Mouse (Mus musculus): ENCODE measurements around the gene 2510009E07Rik.

2510009E07Rik gene

GRCm38 (mm10) chr16:21634460-21634859 is 60.0 kb downstream of the 2510009E07Rik start:
- in situ Hi-C loops (cut with MboI) = no loop called here

DNA sequence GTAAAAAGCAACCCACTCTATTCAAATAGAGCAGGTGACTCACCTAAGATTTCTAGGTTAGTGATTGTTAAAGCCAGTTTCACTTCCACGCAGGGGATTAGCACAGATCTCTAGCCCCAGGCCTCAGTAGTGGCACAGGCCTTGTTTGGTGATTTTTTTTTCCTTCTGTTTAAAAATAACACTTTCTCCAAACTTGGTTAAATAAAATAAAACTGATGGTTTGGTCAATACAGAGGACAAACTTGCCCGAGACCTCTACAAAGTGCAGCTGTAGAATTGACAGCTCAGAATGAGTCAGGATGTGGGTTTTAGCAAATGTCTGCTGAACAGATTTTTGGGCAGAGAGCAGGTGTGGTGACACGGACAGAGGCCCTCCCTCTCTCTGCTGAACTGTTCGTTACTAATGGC is 62.6 kb downstream of the 2510009E07Rik start:
- in situ Hi-C loops (cut with MboI) = no loop called here

- in situ Hi-C loops (cut with MboI) = no loop called here
Observed at GRCm38 (mm10) chr16:21630614-21631013, 63.9 kb downstream of the 2510009E07Rik start.

GRCm38 (mm10) chr16:21628061-21628591 is 66.3 kb downstream of the 2510009E07Rik start:
- in situ Hi-C loops (cut with MboI) = no loop called here

DNA sequence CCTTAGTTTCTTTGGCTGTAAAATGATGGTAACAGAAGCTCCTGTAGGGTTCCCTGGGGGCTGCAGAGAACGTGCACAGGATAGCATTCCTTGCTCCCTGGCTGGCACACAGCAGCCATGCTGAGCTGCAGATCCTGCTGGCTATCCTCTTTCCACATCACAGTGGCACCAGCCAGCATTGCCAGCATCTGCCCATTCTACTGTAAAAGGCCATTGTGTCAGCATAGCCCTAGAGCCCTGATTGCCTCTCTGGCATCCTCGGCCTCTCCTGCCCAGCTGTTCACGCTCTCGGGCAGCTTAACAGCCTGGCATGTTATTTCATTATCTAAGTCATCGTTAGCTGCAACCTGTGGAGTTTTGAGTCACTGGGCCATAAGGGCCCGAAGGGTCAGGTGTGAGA is 67.2 kb downstream of the 2510009E07Rik start:
- in situ Hi-C loops (cut with MboI) = no loop called here

DNA sequence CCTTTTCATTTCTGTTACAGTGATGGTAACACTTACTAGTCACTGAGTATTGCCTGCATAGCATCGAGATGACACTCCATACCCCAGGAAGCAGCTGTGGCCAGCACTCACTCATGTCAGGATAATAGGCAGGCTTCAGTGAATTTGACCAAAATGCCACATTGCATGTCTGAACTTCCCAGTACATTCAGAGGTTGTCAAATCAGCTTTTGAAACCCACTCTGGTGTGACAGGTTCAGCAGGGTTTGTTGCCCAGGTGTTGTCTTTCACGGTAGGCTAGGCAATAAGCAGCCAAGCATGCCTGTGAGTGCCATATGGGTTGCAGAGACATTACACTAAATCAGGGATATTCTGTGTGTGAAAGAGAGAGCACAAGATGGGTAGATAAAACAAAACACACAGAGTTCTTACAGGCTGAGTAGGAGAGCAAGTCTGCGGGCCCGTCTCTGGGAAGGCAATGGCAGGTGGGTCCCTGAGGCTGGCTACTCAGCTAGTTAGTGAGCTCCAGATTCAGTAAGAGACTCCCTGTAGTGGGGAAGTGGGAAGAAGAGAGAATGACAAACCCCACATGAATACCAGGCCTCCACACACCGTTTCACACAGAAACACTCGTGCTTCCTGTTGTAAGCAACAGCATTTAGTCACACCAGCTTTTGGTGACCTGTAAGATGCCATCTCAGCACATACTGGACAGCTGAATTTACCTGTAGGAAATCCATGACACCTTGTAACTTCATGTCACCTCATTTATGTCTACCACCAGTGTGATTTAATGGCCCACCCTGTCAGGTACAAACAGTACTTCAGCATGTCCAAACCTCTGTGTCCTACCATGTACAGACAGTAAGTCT is 68.5 kb downstream of the 2510009E07Rik start:
- in situ Hi-C loops (cut with MboI) = no loop called here

- in situ Hi-C loops (cut with MboI) = no loop called here
Observed at GRCm38 (mm10) chr16:21620630-21621029, 73.8 kb downstream of the 2510009E07Rik start.

DNA sequence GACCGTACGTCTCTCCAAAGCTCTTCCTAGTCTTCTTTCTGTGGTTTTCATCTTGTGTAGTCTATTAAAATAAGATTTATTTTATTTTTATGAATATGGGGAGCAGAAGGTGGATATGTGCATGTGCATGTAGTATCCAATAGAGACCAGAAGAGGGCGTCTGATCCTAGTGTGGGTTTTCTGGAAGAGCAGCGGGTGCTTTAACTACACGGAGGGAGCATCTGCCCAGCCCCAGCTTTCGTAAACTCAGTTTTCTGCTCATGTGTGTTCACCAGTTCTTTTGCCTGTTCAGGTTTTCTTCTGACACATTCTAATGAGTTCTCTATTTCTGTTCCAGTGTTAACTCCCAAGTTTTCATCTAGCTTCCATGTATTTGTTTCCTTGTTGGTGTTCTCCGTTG is 78.7 kb downstream of the 2510009E07Rik start:
- in situ Hi-C loops (cut with MboI) = no loop called here

- in situ Hi-C loops (cut with MboI) = no loop called here
Observed at GRCm38 (mm10) chr16:21610473-21610872, 84.0 kb downstream of the 2510009E07Rik start.

DNA sequence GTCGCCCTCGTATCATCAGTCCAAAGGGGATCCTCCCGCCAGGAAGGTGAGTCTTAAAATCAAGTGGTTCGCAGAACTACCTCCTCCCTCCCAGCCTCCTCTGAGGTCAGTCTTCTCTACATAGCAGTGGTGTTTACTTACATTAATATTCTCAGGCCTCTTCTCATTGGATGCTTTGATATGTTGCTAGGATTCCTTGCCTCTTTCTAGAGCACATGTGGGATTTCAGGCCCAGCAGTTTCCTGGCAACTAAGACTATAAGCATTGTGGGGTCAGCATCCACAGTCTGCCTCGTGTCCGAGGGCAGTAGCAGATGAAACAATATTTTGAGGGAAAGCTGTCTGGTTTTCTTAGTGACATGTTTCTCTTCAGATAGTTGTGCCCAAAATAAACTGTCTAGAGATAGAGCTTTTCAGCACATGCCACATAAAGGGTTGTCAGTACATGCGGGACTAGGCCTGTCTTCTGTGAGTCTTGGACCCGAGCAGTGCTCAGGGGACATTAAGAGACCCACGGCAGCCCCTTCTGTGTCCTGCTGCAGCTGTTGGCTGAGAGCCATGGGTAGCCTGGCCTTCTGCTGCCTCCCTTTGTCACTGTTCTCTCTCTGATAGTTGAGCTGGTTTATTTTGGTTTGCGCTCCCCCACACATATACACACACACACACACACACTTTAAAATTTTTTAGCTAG is 86.1 kb downstream of the 2510009E07Rik start:
- in situ Hi-C loops (cut with MboI) = no loop called here

DNA sequence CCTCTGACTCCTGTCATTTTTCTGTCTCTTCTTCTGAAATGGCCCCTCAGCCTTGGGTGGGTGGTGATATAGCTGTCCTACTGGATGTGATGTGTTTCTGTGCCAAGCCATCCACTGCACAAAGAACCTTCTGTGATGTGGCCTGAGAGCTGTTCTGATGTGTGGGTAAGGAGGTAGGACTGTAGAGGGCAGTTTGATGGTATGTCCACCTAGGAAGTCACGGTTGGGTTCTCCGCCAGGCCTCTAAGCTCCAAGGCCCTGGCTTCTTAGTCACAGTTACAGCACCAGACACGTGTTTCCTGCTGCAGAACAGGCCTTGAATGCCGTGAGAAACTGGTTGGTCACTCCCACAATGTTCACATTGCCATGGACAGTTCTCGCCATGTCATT is 86.8 kb downstream of the 2510009E07Rik start:
- in situ Hi-C loops (cut with MboI) = no loop called here

DNA sequence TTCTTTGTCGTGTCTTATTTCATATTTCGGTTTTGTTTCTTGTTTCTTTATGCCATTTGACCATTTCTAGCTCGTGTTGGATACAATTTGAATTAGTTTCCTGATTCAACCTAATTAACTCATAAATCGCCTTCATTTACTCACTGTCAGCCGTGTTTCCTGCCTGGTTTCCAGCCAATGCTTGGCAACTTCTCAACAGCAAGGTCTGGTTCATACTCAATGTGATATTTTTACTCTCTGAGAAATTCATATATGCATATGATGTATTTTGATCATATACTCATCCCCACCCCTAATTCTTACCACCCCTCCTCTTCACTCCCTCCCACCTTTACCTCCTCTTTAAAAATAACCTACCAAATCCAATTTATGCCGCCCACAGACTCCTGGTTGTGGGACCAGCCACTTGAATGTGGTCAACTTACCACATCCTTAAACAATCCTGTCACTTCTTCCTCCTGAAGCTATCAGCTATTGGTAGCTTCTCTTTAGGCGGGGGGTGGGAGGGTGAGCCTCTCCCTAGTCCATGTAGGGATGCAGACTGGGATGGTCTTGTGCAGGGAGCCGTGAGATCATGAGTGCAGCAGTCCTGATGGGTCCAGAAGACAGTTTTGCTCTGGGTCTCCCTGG is 87.3 kb downstream of the 2510009E07Rik start:
- in situ Hi-C loops (cut with MboI) = no loop called here

GRCm38 (mm10) chr16:21606249-21607020 is 88.0 kb downstream of the 2510009E07Rik start:
- in situ Hi-C loops (cut with MboI) = no loop called here

- in situ Hi-C loops (cut with MboI) = no loop called here
Observed at GRCm38 (mm10) chr16:21604354-21604753, 90.1 kb downstream of the 2510009E07Rik start.

Measured in mature B cell (primary cell).